Mouse (Mus musculus) cerebellum, adult 9-11 months (tissue): ENCODE results near the gene Chaf1a.
A peak's percentile ranks its signal among the peaks of the same experiment; 100 is the strongest.

Source experiments
- DNase-seq: peaks from one replicate; pipeline ENCODE4 v3.0.0; 2022

Chaf1a gene

GRCm38 (mm10) chr17:56119981-56120880 lies 80.0 kb downstream of the Chaf1a start:
- peak; percentile 73 for DNase-seq

GRCm38 (mm10) chr17:56121826-56122225 lies 81.6 kb downstream of the Chaf1a start, which contains the start of gene Lrg1:
Lrg1 (minus strand) TSS chr17:56122001.
- DNase-seq, result no peak
